Comparison of ENCODE assay signal across 15 mouse cellular contexts in the genomic region with DNA sequence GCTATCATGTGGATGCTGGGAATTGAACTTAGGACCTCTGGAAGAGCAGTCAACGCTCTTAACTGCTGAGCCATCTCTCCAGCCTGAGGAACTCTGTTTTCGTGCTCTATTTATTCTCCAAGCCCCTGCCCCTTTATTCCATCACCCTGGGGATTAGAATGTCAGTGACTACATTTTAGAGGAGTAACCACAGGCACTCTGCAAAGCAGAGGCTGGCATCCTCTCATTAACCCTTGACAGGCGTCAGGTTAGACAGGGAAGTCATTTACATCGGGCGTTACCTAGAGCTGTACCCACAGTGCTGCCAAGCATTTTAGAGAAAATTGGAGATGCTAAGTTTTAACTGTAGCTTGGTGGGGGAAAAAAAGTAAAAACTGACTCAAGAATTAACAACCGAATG.
DNase-seq lines count a peak whose midpoint lies in the region; ATAC-seq and TF ChIP-seq lines count a peak whose summit lies in the region.
"Had no signal": no experiment of that assay in that cellular context is flagged by ENCODE, and none has a peak within 500 bp of the region (broad histone marks: within the 10 kb centered on the region; RNA-seq: fewer than 3 reads in every experiment).

No protein-coding gene starts in this region.

- H3K4me2 ChIP-seq in forebrain, embryonic 15.5 days (replicated peaks): no peak overlapping the region
- peak overlapping the region; percentile 13 for H3K4me2 ChIP-seq in midbrain, embryonic 14.5 days (ENCODE audit: low read length)
- H3K4me2 ChIP-seq: liver, embryonic 12.5 days had no signal

- no peak overlapping the region for H3K4me3 ChIP-seq in ES-Bruce4 (ENCODE audit: low read depth, low read length)
- no peak overlapping the region for H3K4me3 ChIP-seq in forebrain, embryonic 15.5 days
- no peak overlapping the region for H3K4me3 ChIP-seq in midbrain, embryonic 14.5 days (replicated peaks; ENCODE audit: low read depth, low read length)
- H3K4me3 ChIP-seq: layer of hippocampus, adult 2 months; liver, embryonic 12.5 days had no signal

- 8% methylated on average over 6 of the region's 6 CpGs for WGBS in forebrain, embryonic 15.5 days
- WGBS in midbrain, embryonic 14.5 days: 5% methylated on average over 6 of the region's 6 CpGs

- ATAC-seq in forebrain, embryonic 15.5 days (replicated peaks): peak; percentile 72; the same call in 1 of the 2 replicates
- peak; percentile 48; the same call in 1 of the 2 replicates for ATAC-seq in midbrain, embryonic 14.5 days (ENCODE audit: low FRiP score, low TSS enrichment)
- no peak for ATAC-seq in CD4-positive, CD25-positive, alpha-beta regulatory T cell, adult 4 months
- ATAC-seq: liver, embryonic 12.5 days had no signal

- H3K27me3 ChIP-seq in ES-Bruce4 (ENCODE audit: control insufficient read depth, insufficient read depth, low read length, poor library complexity, severe bottlenecking): no peaks in the 10 kb centered on the region; the same call in 1 of the 2 replicates
- H3K27me3 ChIP-seq in forebrain, embryonic 15.5 days: no peaks in the 10 kb centered on the region
- H3K27me3 ChIP-seq in midbrain, embryonic 14.5 days (ENCODE audit: control insufficient read depth, insufficient read depth, low read length): no peaks in the 10 kb centered on the region
- H3K27me3 ChIP-seq: liver, embryonic 12.5 days had no signal

- TF ChIP-seq EP300 in ES-Bruce4 (IDR thresholded peaks at IDR 0.05; ENCODE audit: insufficient read depth, low read depth, low read length): no peak

- TF ChIP-seq POLR2A in ES-Bruce4 (IDR thresholded peaks at IDR 0.05; ENCODE audit: insufficient read depth, low read length): no peak

- no peak overlapping the region for H3K9ac ChIP-seq in ES-Bruce4 (ENCODE audit: low read depth, poor library complexity, severe bottlenecking)
- no peak overlapping the region for H3K9ac ChIP-seq in forebrain, embryonic 15.5 days (replicated peaks)
- H3K9ac ChIP-seq in midbrain, embryonic 14.5 days (replicated peaks; ENCODE audit: low read length): no peak overlapping the region
- H3K9ac ChIP-seq: liver, embryonic 12.5 days had no signal

- H3K4me1 ChIP-seq in ES-Bruce4 (ENCODE audit: control insufficient read depth, insufficient read depth, low read length): no peaks in the 10 kb centered on the region
- peaks cover 9% of the 10 kb centered on the region for H3K4me1 ChIP-seq in forebrain, embryonic 15.5 days
- peaks cover 8% of the 10 kb centered on the region; the same call in 1 of the 2 replicates for H3K4me1 ChIP-seq in midbrain, embryonic 14.5 days (ENCODE audit: control insufficient read depth, insufficient read depth, low read length)
- H3K4me1 ChIP-seq: liver, embryonic 12.5 days had no signal

- peak; percentile 57 for DNase-seq in embryo, embryonic 10.5 days (ENCODE audit: low spot score)
- DNase-seq in midbrain, embryonic 14.5 days: peak; percentile 60
- DNase-seq in lung, adult 18-20 months: no peak
- no peak for DNase-seq in kidney, adult 18-20 months
- DNase-seq in right cerebral cortex, postnatal 10 days (ENCODE audit: low spot score in 2 of 2): no peak
- DNase-seq: cerebellum, adult 11 months; heart, postnatal 10 days; kidney, adult 11 months; spleen, adult 18-20 months had no signal

- H3K36me3 ChIP-seq in ES-Bruce4 (ENCODE audit: control insufficient read depth, insufficient read depth, low read length, poor library complexity, severe bottlenecking): no peaks in the 10 kb centered on the region
- H3K36me3 ChIP-seq in forebrain, embryonic 15.5 days: no peaks in the 10 kb centered on the region
- H3K36me3 ChIP-seq in midbrain, embryonic 14.5 days (ENCODE audit: control insufficient read depth, insufficient read depth, low read length): no peaks in the 10 kb centered on the region
- H3K36me3 ChIP-seq: liver, embryonic 12.5 days had no signal

- H3K9me3 ChIP-seq in ES-Bruce4 (replicated peaks; ENCODE audit: control insufficient read depth, insufficient read depth, low read length, poor library complexity, severe bottlenecking): no peaks in the 10 kb centered on the region; the same call in 1 of the 2 replicates
- H3K9me3 ChIP-seq in forebrain, embryonic 15.5 days: no peaks in the 10 kb centered on the region
- H3K9me3 ChIP-seq in midbrain, embryonic 14.5 days (ENCODE audit: control insufficient read depth, low read length): no peaks in the 10 kb centered on the region
- H3K9me3 ChIP-seq: liver, embryonic 12.5 days had no signal

- peak overlapping the region; percentile 92 for H3K27ac ChIP-seq in ES-Bruce4 (ENCODE audit: insufficient read depth, low read length)
- peak overlapping the region; percentile 31 for H3K27ac ChIP-seq in forebrain, embryonic 15.5 days (replicated peaks)
- peak overlapping the region; percentile 28; the same call in 1 of the 2 replicates for H3K27ac ChIP-seq in midbrain, embryonic 14.5 days (replicated peaks; ENCODE audit: low read depth, low read length)
- H3K27ac ChIP-seq: layer of hippocampus, adult 2 months; liver, embryonic 12.5 days; stomach, postnatal 0 days had no signal

- TF ChIP-seq CTCF in ES-Bruce4 (IDR thresholded peaks at IDR 0.05; ENCODE audit: low read depth, low read length): no peak

Comparison
In these comparisons a context has a peak if more than half of its experiments do, and no peak if none do; other contexts are left out.
1. H3K27ac ChIP-seq: peak in every context shown above with its lines; median percentile 92 in ES-Bruce4; 31 in forebrain, embryonic 15.5 days; 28 in midbrain, embryonic 14.5 days.
2. DNase-seq: peak in embryo, embryonic 10.5 days (single experiment) and midbrain, embryonic 14.5 days (single experiment); none in lung, adult 18-20 months (0 of 2), kidney, adult 18-20 months (single experiment) and right cerebral cortex, postnatal 10 days (0 of 2).